Mouse (Mus musculus): Measurements from ENCODE around the gene Rtca. TPM values are rescaled to one million over a fixed set of nuclear protein-coding genes. Genes with fewer than 3 reads are reported as not detected.
A peak's percentile ranks its signal among the peaks of the same experiment; 100 is the strongest.

Gene Rtca
- polyA plus RNA-seq (2015; fragmentation: Nextera tagmentation; extraction: Ambion mirVana): 118 and 122 TPM in 2 replicates

DNA sequence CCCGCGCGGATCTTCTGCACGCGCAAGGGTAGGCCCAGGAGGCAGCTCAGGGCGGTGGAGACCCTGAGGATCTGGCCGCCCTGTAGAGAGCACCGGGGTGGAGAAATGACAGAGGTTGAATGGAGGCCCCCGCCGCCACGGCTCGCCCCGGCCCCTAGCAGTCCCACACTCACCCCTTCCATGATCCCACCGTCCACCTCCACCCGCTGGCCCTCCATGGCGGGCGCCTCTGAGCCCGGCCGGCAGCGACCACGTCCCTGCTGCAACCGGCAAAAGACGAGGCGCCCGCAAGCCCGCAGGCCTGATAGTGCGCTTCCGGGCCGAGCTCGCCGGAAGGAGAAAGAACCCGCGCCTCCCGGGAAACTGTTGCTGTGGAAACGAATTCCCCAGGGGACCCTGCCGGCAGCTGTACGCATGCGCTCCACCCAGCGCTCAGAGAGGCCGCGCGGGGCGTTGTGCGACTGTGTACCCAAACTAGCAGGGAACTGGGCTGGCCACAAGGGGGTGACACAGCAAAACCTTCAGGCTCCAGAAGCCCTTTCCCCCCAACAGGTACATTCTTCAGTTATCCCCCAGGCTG lies at the start of gene Rtca:
Gene Rtca (minus strand): TSS at position 437 of the 580 bp plus-strand sequence.
- Histone ChIP-seq H3K4me1 (replicated peaks) (peaks cover 23% of the 10 kb centered on the region), H3K4me2 (peak within 1 kb of the TSS; percentile 85), H3K27me3 (no peaks in the 10 kb centered on the region), H3K36me3 (peaks cover 35% of the 10 kb centered on the region), H3K9me3 (no peaks in the 10 kb centered on the region), H3K4me3 (peak within 1 kb of the TSS; percentile 97), H3K9ac (peak within 1 kb of the TSS; percentile 99), H3K27ac (replicated peaks) (peak within 1 kb of the TSS; percentile 84)
- peak; percentile 91 for ATAC-seq (ENCODE audit: low read depth)
- WGBS: under 1% methylated on average over 44 of the region's 44 CpGs

DNA sequence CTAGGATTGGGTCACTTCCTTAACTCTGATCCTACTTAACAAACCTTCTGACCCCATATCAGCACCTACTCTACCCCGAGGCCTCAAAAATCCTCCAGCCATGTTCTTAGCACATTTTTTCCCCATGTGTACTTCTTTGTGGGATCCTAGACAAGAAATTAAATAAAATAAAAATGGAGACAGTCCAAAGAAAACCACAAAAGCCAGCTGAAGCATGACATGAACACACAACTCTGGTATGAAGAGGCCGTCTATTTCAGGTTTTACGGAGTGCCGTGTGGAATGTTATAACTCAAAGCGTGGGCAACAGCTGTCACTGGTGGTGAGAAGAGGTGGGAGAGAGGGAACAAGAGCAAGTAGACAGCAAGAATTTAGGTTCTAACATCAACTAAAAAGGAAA lies 43.4 kb upstream of the Rtca start:
- peaks cover 32% of the 10 kb centered on the region for H3K36me3 ChIP-seq
- no peaks in the 10 kb centered on the region for H3K27me3 ChIP-seq
- H3K9ac ChIP-seq: no peak overlapping the region
- no peaks in the 10 kb centered on the region for H3K4me1 ChIP-seq (replicated peaks)
- H3K27ac ChIP-seq (replicated peaks): no peak overlapping the region
- no peak overlapping the region for H3K4me3 ChIP-seq
- no peak for ATAC-seq (ENCODE audit: low read depth)
- WGBS: 94% methylated on average over 5 of the region's 5 CpGs
- no peaks in the 10 kb centered on the region for H3K9me3 ChIP-seq
- H3K4me2 ChIP-seq: no peak overlapping the region

DNA sequence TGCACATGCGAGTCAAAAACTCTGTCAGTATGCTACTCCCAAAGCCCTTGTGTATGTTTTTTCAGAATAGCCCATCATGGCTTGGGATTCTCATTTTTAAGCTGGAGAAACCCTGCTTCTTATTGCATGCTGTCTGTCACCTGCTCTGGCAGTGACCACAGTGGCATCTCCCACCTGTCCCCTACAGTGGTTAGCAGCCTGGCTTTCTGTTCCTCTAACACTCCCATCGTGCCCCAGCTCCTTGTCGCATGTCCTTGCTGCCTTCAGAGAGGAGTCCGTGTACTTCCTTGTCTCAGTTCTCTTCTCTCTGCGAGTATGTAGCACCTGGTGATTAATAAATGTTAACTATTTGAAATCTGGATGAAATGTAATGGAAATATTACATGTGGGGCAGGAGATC lies 39.4 kb upstream of the Rtca start:
- Histone ChIP-seq H3K27me3 (no peaks in the 10 kb centered on the region), H3K4me2 (no peak overlapping the region), H3K27ac (replicated peaks) (no peak overlapping the region), H3K9me3 (no peaks in the 10 kb centered on the region), H3K36me3 (peaks cover 61% of the 10 kb centered on the region), H3K4me3 (no peak overlapping the region), H3K4me1 (replicated peaks) (no peaks in the 10 kb centered on the region), H3K9ac (no peak overlapping the region)
- ATAC-seq (ENCODE audit: low read depth): no peak
- WGBS: 90% methylated on average over 5 of the region's 5 CpGs

DNA sequence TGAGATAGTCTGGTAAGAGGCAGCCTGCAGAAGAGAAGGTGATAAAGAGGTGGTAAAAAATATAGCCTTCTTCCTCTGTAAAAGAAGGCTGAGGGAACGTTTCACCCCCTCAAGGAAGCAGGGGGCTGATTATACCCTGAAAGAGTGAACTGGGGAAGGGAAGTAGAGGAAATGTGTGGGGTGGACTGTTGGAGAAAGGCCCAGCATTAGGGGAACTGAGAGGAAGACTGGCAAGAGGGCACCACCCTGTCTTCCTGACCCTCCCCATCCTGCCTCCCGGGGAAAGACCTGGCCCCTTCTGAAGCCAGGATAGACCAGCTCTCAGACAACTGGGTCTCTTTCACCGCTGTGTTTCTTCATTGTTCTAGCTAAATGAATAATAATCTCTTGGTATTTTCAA lies 34.5 kb upstream of the Rtca start:
- Histone ChIP-seq H3K27me3 (no peaks in the 10 kb centered on the region), H3K4me3 (no peak overlapping the region), H3K9me3 (no peaks in the 10 kb centered on the region), H3K4me2 (no peak overlapping the region), H3K9ac (no peak overlapping the region), H3K27ac (replicated peaks) (no peak overlapping the region), H3K36me3 (peaks cover 79% of the 10 kb centered on the region), H3K4me1 (replicated peaks) (peaks cover 1% of the 10 kb centered on the region)
- no peak for ATAC-seq (ENCODE audit: low read depth)
- WGBS: 55% methylated on average over 3 of the region's 3 CpGs

DNA sequence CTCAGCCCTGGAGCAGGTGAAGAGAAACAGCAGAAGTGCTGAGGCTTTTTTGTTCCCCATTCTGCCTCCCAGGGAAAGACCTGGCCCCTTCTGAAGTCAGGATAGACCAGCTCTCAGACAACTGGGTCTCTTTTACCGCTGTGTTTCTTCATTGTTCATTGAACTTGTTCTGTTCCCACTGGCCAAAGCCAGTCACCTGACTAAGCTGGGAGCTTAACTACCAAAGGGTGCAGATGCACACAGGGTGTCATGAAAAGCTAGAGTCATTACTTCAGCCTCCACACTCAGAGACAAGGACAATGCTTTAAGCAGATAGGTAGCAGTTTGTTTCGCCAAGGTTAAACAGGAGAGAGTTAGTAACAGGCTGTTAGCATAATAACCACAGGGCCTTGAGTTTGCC lies 34.1 kb upstream of the Rtca start:
- Histone ChIP-seq H3K4me2 (no peak overlapping the region), H3K27me3 (no peaks in the 10 kb centered on the region), H3K9ac (no peak overlapping the region), H3K9me3 (no peaks in the 10 kb centered on the region), H3K36me3 (peaks cover 75% of the 10 kb centered on the region), H3K4me3 (no peak overlapping the region), H3K4me1 (replicated peaks) (peaks cover 6% of the 10 kb centered on the region), H3K27ac (replicated peaks) (no peak overlapping the region)
- no peak for ATAC-seq (ENCODE audit: low read depth)
- 54% methylated on average over 2 of the region's 2 CpGs for WGBS

DNA sequence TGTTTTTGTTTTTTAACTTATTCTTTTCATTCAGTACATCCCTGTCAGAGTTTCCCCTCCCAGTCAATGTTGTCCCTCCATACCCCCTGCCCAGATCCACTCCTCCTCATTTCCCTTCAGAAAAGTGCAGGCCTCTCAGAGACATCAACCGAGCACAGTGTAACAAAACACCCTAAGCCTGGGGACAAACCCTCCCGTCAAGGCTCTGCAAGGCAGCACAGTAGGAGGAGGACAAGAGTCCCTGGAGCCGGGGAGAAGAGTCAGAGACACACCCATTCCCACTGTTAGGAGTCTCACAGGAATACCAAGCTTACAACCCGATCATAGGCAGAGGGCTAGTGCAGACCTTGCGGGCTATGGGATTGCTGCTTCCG lies 29.2 kb upstream of the Rtca start:
- H3K27ac ChIP-seq (replicated peaks): peak overlapping the region; percentile 83
- H3K4me3 ChIP-seq: no peak overlapping the region
- peak; percentile 78 for ATAC-seq (ENCODE audit: low read depth)
- 13% methylated on average over 6 of the region's 6 CpGs for WGBS
- peaks cover 24% of the 10 kb centered on the region for H3K4me1 ChIP-seq (replicated peaks)
- 0 out of 2 replicates have a peak overlapping the region, but pooled peaks have one; percentile 41 for H3K9ac ChIP-seq
- H3K27me3 ChIP-seq: no peaks in the 10 kb centered on the region
- H3K4me2 ChIP-seq: peak overlapping the region; percentile 38; the same call in 1 of the 2 replicates
- H3K36me3 ChIP-seq: peaks cover 57% of the 10 kb centered on the region
- no peaks in the 10 kb centered on the region for H3K9me3 ChIP-seq

DNA sequence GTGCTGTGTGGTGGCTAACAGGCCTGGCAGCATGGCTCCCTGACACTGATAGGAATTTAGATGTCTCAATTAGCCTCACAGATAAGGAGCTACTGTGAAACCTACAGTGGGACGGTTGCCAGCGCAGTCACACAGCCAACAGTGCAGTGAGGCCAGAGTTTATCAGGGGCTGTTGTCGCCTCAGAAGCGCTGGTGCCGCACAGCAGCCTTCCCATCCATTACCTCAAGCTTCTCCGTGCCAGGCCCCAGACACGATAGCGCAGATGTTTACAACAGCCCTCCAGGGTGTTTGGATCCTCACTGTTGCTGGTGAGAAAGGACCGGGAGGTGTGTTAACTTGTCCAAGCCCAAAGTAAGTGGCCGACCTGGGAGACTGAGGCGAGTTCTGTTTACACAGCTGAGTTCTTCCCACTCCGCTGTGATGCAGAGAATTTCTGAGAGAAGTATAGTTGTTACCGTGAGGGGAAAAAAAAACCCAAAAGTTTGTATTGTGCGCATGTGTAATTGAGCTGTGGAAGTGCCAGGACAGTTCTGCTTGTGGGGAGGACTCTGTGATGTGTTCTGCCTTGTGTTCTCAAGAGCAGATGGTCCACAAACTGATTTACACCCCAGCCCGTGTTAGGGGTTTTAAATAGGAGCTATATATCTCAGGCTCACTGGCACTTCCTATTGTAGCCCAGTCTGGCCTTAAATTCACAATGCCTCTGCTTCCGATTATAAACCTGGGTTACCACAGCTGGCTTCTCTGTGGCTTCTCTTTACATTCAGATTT lies 28.6 kb upstream of the Rtca start:
- Histone ChIP-seq H3K9me3 (no peaks in the 10 kb centered on the region), H3K36me3 (peaks cover 51% of the 10 kb centered on the region), H3K4me2 (peak overlapping the region; percentile 38), H3K27me3 (no peaks in the 10 kb centered on the region), H3K4me3 (no peak overlapping the region), H3K4me1 (replicated peaks) (peaks cover 24% of the 10 kb centered on the region), H3K27ac (replicated peaks) (peak overlapping the region; percentile 83), H3K9ac (no peak overlapping the region)
- 14% methylated on average over 16 of the region's 16 CpGs for WGBS
- ATAC-seq (ENCODE audit: low read depth): peak; percentile 94

DNA sequence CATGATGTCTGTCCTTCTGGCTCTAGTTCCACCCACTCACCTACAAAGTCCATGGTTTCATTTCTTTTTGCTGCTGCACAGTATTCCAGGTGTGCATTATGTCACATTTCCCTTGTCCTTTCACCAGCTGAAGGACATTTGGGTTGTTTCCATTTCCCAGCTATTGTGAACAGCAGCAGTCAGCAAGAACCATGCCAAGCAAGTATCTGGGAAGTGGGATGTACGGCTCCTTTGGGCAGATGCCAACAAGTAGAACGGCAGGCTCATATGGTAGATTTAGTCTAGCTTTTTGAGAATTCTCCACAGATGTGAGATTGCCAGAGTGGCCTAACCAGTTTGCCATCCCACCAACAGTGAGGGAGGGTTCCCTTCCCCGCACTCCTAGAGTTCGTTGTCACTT lies 22.8 kb upstream of the Rtca start:
- Histone ChIP-seq H3K27ac (replicated peaks) (no peak overlapping the region), H3K4me1 (replicated peaks) (peaks cover 6% of the 10 kb centered on the region; the same call in 1 of the 2 replicates), H3K4me3 (no peak overlapping the region), H3K9ac (no peak overlapping the region), H3K27me3 (no peaks in the 10 kb centered on the region), H3K36me3 (peaks cover 22% of the 10 kb centered on the region), H3K4me2 (no peak overlapping the region), H3K9me3 (no peaks in the 10 kb centered on the region)
- ATAC-seq (ENCODE audit: low read depth): no peak
- 84% methylated on average over 4 of the region's 4 CpGs for WGBS

DNA sequence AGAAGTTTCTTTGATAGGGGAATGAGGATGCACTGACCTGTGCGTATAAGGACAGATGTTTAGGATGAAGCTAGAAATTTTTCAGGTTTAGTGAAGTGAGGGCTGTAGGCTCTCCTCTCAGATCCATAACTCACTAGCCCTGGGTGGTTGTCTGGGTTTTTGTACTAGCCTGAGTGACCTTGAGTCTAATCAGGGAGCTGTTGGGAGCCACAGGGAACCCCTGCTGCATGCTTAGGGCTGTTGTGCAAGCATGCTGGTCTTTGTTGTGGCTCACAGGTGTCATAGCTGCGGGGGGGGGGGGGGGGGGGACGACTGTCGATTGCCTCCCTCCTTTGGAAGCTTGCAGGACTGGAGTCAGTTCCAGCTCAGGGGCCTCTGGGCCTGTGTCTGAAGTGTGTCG lies 21.7 kb upstream of the Rtca start:
- Histone ChIP-seq H3K4me2 (no peak overlapping the region), H3K36me3 (peaks cover 22% of the 10 kb centered on the region), H3K4me1 (replicated peaks) (no peaks in the 10 kb centered on the region), H3K9me3 (no peaks in the 10 kb centered on the region), H3K9ac (no peak overlapping the region), H3K27ac (replicated peaks) (no peak overlapping the region), H3K27me3 (no peaks in the 10 kb centered on the region), H3K4me3 (no peak overlapping the region)
- no peak for ATAC-seq (ENCODE audit: low read depth)
- WGBS: 59% methylated on average over 4 of the region's 5 CpGs

DNA sequence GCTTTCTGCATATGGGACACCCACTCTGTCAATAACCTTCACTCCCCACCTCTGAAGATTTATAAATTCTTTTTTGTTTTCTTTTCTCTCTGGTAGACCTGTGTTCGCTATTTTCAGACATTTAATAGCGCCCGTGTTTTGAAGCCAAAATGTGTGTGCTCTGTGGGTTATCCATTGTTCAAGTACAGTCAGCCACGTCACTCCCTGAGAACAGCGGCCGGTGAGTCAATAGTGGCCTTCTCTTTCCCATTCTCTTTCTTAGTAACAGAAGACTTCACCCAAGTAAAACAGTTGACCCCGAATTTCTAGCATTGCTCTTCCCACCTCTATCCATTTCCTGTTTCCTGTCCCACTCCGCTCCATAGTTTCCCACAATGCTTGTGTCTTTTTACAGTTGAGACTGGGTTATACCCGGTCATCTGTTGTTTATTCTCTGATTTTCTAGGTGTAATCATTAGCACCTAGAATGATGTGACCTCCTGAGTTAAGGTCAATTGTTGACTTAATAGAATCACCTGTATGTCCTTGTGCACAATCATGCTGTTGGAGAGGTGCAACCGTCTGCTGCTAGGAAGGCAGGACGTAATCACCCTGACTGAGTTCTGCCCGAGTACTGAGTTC lies 12.2 kb upstream of the Rtca start:
- no peak overlapping the region for H3K27ac ChIP-seq (replicated peaks)
- 76% methylated on average over 12 of the region's 12 CpGs for WGBS
- H3K4me1 ChIP-seq (replicated peaks): no peaks in the 10 kb centered on the region
- H3K9me3 ChIP-seq: no peaks in the 10 kb centered on the region
- H3K4me3 ChIP-seq: no peak overlapping the region
- H3K36me3 ChIP-seq: peaks cover 24% of the 10 kb centered on the region
- ATAC-seq (ENCODE audit: low read depth): no peak
- H3K9ac ChIP-seq: no peak overlapping the region
- no peak overlapping the region for H3K4me2 ChIP-seq
- H3K27me3 ChIP-seq: no peaks in the 10 kb centered on the region

DNA sequence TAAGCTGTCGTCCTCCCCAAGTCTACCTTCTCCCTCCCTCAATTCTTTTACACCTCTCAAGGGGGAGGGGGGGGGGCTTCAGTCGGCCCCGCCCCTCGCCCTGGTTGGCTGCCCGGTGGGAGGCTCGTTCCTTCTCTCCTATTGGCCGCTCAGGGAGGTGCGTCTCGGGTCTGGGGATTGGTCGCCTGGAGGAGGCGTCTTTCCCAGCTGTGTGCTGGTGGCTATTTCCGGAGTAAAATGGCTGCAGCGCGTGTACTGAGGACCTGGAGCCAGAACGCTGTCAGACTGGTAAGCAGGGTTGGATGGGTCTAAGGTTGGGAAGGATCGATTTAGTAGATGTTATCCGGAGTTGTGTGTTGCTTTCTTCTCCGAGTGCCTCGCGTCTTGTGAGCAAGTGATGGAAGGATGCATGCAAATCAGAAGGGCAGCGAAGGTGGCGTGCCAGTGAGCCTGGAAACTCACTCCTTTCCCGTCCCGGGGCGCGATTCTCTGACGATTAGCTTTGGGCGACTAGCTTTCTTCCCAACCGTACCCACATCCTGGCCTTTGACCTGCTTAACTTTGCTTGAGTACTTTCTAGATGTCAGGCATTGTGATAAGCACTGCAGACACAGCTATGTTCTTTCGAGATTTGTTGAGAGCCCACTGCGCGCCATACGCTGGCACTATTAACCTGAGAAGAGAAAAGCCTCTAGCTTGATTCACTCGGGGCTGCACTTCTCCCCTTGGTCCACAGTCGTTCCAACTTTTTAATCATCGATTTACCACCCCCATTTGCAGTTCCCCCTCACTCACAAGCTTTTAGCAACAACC lies 5.1 kb upstream of the Rtca start, which contains the start of gene Dbt:
Gene Dbt (plus strand): TSS at position 167 of the 813 bp plus-strand sequence.
- Histone ChIP-seq H3K27ac (replicated peaks) (0 out of 2 replicates have a peak within 1 kb of the TSS, but pooled peaks have one; percentile 54), H3K36me3 (peaks cover 10% of the 10 kb centered on the region), H3K4me2 (peak within 1 kb of the TSS; percentile 70), H3K9ac (peak within 1 kb of the TSS; percentile 78), H3K4me3 (peak within 1 kb of the TSS; percentile 65), H3K9me3 (no peaks in the 10 kb centered on the region), H3K4me1 (replicated peaks) (peaks cover 12% of the 10 kb centered on the region), H3K27me3 (no peaks in the 10 kb centered on the region)
- 1% methylated on average over 36 of the region's 36 CpGs for WGBS
- peak; percentile 96 for ATAC-seq (ENCODE audit: low read depth)
